Mouse (Mus musculus): ENCODE measurements around the gene Epor. TPM values are rescaled to one million over a fixed set of nuclear protein-coding genes. Genes with fewer than 3 reads are reported as not detected.

Gene Epor
- total and polyA plus RNA-seq, 3 experiments, result 0.20 to 2.0 TPM; not detected in 1

DNA sequence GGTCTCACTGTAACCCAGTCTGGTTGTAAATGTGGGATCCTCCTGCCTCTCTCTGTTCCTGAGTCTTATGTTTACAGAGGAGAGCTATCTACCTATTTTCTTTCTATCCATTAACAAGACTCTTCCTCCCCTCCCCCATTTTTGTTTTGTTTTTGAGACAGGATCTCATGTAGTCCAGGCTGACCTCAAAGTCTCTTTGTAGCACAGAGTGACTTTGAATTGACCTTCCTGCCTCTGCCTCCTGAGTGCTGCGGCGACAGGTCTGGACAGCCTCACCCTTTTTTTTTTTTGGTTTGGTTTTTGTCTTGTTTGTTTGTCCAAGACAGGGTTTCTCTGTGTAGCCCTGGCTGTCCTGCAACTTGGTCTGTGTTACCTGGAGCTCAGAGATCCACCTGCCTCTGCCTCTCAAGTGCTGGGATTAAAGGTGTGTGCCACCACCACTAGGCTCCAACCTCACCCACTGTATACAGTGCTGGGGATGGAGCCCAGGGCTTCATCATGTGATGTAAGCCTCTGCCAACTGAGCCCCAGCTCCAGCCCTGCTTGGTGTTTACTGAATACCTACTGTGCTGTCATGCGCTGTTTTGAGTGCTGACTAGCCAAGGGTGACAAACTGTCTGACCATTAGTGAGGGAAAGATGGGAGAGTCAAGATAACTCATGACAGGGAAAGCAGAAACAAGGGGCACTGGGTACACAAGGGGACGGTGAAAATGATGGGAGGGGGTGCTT, 15.3 kb upstream of the Epor start:
- dilution Hi-C loops (cut with MboI; ENCODE audit: extremely low pct_ligation_motif_present, extremely low pct_unique_long_range_greater_than_20kb, low sequenced_read_pairs) (no loop called here), in situ Hi-C loops (cut with MboI; ENCODE audit: low pct_ligation_motif_present, low pct_unique_long_range_greater_than_20kb, low sequenced_read_pairs) (loop anchor here (5.0 kb wide), 1 partner anchor 179 kb away; the partner anchor contains the start of gene Pigyl)
- H3K4me2 ChIP-seq (ENCODE audit: insufficient read depth, low read depth, poor library complexity, severe bottlenecking), result no peak overlapping the region
- peaks cover 74% of the 10 kb centered on the region for H3K27me3 ChIP-seq (replicated peaks)
- no peak for DNase-seq (ENCODE audit: extremely low read depth)
- H3K36me3 ChIP-seq (replicated peaks in 1 of 2; ENCODE audit: control insufficient read depth in 1 of 2, insufficient read depth in 1 of 2, low read length in 1 of 2), result no peaks in the 10 kb centered on the region
- H3K9me3 ChIP-seq (replicated peaks; ENCODE audit: low read length), result no peaks in the 10 kb centered on the region
- no peak overlapping the region for H3K4me3 ChIP-seq (replicated peaks in 1 of 3; ENCODE audit: low read depth in 2 of 3, low read length in 2 of 3, poor library complexity in 1 of 3)
- no peak overlapping the region for H3K27ac ChIP-seq (ENCODE audit: insufficient read depth, low read depth)
- H3K79me2 ChIP-seq (replicated peaks; ENCODE audit: control insufficient read depth, extremely low read depth, insufficient read depth, poor library complexity, severe bottlenecking), result no peaks in the 10 kb centered on the region
- H3K9ac ChIP-seq (ENCODE audit: insufficient read depth, low read depth), result no peak overlapping the region
- no peaks in the 10 kb centered on the region for H3K4me1 ChIP-seq (ENCODE audit: control insufficient read depth in 1 of 2, insufficient read depth in 2 of 2)
- TF ChIP-seq JUN (IDR thresholded peaks at IDR 0.05; ENCODE audit: insufficient read depth, low read depth, low read length) (no peak), ZKSCAN1 (IDR thresholded peaks at IDR 0.05; ENCODE audit: borderline replicate concordance, low read depth, low read length) (no peak), GABPA (IDR thresholded peaks at IDR 0.05; ENCODE audit: insufficient replicate concordance, low read depth, low read length) (no peak), ZNF384 (IDR thresholded peaks at IDR 0.05; ENCODE audit: low read depth, low read length) (no peak), TCF12 (IDR thresholded peaks at IDR 0.05; ENCODE audit: low read depth, low read length) (no peak)

GRCm38 (mm10) chr9:21977972-21978371, 14.7 kb upstream of the Epor start:
- in situ Hi-C loops (cut with MboI; ENCODE audit: low pct_ligation_motif_present, low pct_unique_long_range_greater_than_20kb, low sequenced_read_pairs) (loop anchor here (5.0 kb wide), 1 partner anchor 179 kb away; the partner anchor contains the start of gene Pigyl), dilution Hi-C loops (cut with MboI; ENCODE audit: extremely low pct_ligation_motif_present, extremely low pct_unique_long_range_greater_than_20kb, low sequenced_read_pairs) (no loop called here)
- no peak overlapping the region for H3K9ac ChIP-seq (ENCODE audit: insufficient read depth, low read depth)
- DNase-seq (ENCODE audit: extremely low read depth), result peak; percentile 24
- H3K4me3 ChIP-seq (replicated peaks in 1 of 3; ENCODE audit: low read depth in 2 of 3, low read length in 2 of 3, poor library complexity in 1 of 3), result no peak overlapping the region
- no peaks in the 10 kb centered on the region for H3K4me1 ChIP-seq (ENCODE audit: control insufficient read depth in 1 of 2, insufficient read depth in 2 of 2)
- peaks cover 70% of the 10 kb centered on the region for H3K27me3 ChIP-seq (replicated peaks)
- H3K27ac ChIP-seq (ENCODE audit: insufficient read depth, low read depth), result no peak overlapping the region
- no peaks in the 10 kb centered on the region for H3K36me3 ChIP-seq (replicated peaks in 1 of 2; ENCODE audit: control insufficient read depth in 1 of 2, insufficient read depth in 1 of 2, low read length in 1 of 2)
- peak; percentile 55 for TF ChIP-seq RAD21 (IDR thresholded peaks at IDR 0.05; ENCODE audit: low read depth, low read length)
- peak; percentile 51 for TF ChIP-seq SMC3 (IDR thresholded peaks at IDR 0.05; ENCODE audit: low read depth, low read length)
- no peak for TF ChIP-seq PAX5 (IDR thresholded peaks at IDR 0.05; ENCODE audit: low read length)
- TF ChIP-seq ZC3H11A (IDR thresholded peaks at IDR 0.05; ENCODE audit: low read depth, low read length), result no peak
- peak; percentile 42 to 68 for TF ChIP-seq CTCF (conservative IDR thresholded peaks at IDR 0.05 in 1 of 2, IDR thresholded peaks at IDR 0.05 in 1 of 2; ENCODE audit: low read depth in 2 of 2, low read length in 2 of 2)
- TF ChIP-seq E2F4 (IDR thresholded peaks at IDR 0.05; ENCODE audit: insufficient replicate concordance, low read depth, low read length), result no peak
- no peak for TF ChIP-seq SIN3A (IDR thresholded peaks at IDR 0.05; ENCODE audit: low read length)
- H3K9me3 ChIP-seq (replicated peaks; ENCODE audit: low read length), result no peaks in the 10 kb centered on the region
- H3K4me2 ChIP-seq (ENCODE audit: insufficient read depth, low read depth, poor library complexity, severe bottlenecking), result no peak overlapping the region
- H3K79me2 ChIP-seq (replicated peaks; ENCODE audit: control insufficient read depth, extremely low read depth, insufficient read depth, poor library complexity, severe bottlenecking), result no peaks in the 10 kb centered on the region

DNA sequence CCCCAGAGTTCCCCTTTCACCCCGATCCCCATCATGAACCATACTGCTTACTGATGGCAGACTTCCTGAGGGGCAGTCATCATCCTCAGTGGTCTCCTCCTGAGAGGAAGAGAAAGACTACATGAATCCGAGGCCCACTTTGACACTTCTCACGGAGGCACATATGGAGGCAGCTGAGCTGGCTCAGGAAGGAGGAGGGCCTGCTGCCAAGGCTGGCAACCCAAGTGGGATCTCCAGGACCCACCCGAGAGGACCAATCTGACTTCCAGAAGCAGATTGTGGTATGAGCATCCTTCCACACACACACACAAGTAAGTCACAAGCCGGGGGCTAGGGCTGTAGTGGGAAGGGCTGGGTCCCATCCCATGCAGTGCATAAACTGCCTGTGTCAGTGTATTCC, 14.0 kb upstream of the Epor start:
- H3K4me3 ChIP-seq (replicated peaks in 1 of 3; ENCODE audit: low read depth in 2 of 3, low read length in 2 of 3, poor library complexity in 1 of 3), result no peak overlapping the region
- H3K27me3 ChIP-seq (replicated peaks), result peaks cover 73% of the 10 kb centered on the region
- H3K79me2 ChIP-seq (replicated peaks; ENCODE audit: control insufficient read depth, extremely low read depth, insufficient read depth, poor library complexity, severe bottlenecking), result no peaks in the 10 kb centered on the region
- DNase-seq (ENCODE audit: extremely low read depth), result no peak
- dilution Hi-C loops (cut with MboI; ENCODE audit: extremely low pct_ligation_motif_present, extremely low pct_unique_long_range_greater_than_20kb, low sequenced_read_pairs) (no loop called here), in situ Hi-C loops (cut with MboI; ENCODE audit: low pct_ligation_motif_present, low pct_unique_long_range_greater_than_20kb, low sequenced_read_pairs) (loop anchor here (5.0 kb wide), 1 partner anchor 180 kb away; the partner anchor contains the start of gene Pigyl)
- H3K4me2 ChIP-seq (ENCODE audit: insufficient read depth, low read depth, poor library complexity, severe bottlenecking), result no peak overlapping the region
- no peaks in the 10 kb centered on the region for H3K36me3 ChIP-seq (replicated peaks in 1 of 2; ENCODE audit: control insufficient read depth in 1 of 2, insufficient read depth in 1 of 2, low read length in 1 of 2)
- no peak overlapping the region for H3K9ac ChIP-seq (ENCODE audit: insufficient read depth, low read depth)
- no peak overlapping the region for H3K27ac ChIP-seq (ENCODE audit: insufficient read depth, low read depth)
- no peaks in the 10 kb centered on the region for H3K4me1 ChIP-seq (ENCODE audit: control insufficient read depth in 1 of 2, insufficient read depth in 2 of 2)
- no peaks in the 10 kb centered on the region for H3K9me3 ChIP-seq (replicated peaks; ENCODE audit: low read length)
- TF ChIP-seq JUN (IDR thresholded peaks at IDR 0.05; ENCODE audit: insufficient read depth, low read depth, low read length) (no peak), KAT2A (IDR thresholded peaks at IDR 0.05; ENCODE audit: insufficient replicate concordance, low read length) (no peak)
